In the genomic region with DNA sequence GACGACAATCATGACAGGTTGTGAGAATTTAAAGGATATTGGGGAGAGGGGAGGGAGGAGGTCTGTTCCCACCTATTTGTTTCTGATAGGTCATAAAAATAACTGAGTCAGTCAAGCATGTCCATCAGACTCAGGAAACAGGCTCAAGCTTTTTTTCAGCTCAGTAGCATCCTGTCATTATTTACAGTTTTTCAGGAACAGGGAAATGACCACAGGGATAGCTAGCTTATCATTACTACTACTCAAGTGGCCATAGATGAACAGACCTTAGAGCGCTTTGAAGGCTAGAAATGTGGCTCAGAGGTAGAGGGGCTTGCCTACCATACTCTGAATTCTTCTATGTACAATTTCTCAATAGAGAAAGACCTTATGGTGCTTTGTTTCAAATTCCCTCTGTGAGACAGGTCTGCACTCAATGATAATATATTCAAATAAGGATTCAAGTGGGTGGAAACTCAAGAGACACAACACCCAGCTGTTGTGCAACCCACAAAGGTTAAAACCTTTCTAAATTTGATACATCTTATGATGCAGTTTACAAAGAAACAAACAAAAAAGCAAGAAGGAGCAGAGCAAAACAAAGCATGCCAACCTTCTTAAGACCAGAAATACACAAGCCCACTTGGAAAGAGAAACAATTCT, we compare ENCODE assay signal across 8 mouse cellular contexts. TPM values are rescaled to one million over a fixed set of nuclear protein-coding genes. Genes with fewer than 3 reads are reported as not detected.
DNase-seq lines count a peak whose midpoint lies in the region; ATAC-seq lines count a peak whose summit lies in the region.

No protein-coding gene starts in this region.

- H3K27ac ChIP-seq in kidney, embryonic 15.5 days: peak overlapping the region; percentile 90; the same call in 1 of the 2 replicates
- H3K27ac ChIP-seq in brown adipose tissue, adult 24 weeks (replicated peaks; ENCODE audit: low read depth, low read length): peak overlapping the region; percentile 93
- H3K27ac ChIP-seq in hindbrain, embryonic 16.5 days (ENCODE audit: low read depth, low read length): no peak overlapping the region; the same call in 1 of the 2 replicates
- no peak overlapping the region for H3K27ac ChIP-seq in midbrain, embryonic 14.5 days (replicated peaks; ENCODE audit: low read depth, low read length)

- peaks cover 22% of the 10 kb centered on the region for H3K4me1 ChIP-seq in kidney, embryonic 15.5 days
- H3K4me1 ChIP-seq in brown adipose tissue, adult 24 weeks (ENCODE audit: control insufficient read depth, insufficient read depth, insufficient read length, low read length): peaks cover 14% of the 10 kb centered on the region
- peaks cover 17% of the 10 kb centered on the region for H3K4me1 ChIP-seq in hindbrain, embryonic 16.5 days (ENCODE audit: control insufficient read depth, insufficient read depth, low read depth, low read length)
- H3K4me1 ChIP-seq in midbrain, embryonic 14.5 days (ENCODE audit: control insufficient read depth, insufficient read depth, low read length): peaks cover 11% of the 10 kb centered on the region

- no peak for DNase-seq in kidney, postnatal 36 days
- DNase-seq in midbrain, embryonic 14.5 days: no peak
- DNase-seq in urinary bladder, postnatal 14 days (ENCODE audit: low spot score): no peak
- no peak for DNase-seq in embryo, embryonic 10 days (ENCODE audit: low spot score)

- peak overlapping the region; percentile 72 for H3K4me2 ChIP-seq in kidney, embryonic 15.5 days
- H3K4me2 ChIP-seq in hindbrain, embryonic 16.5 days (ENCODE audit: low read length): peak overlapping the region; percentile 78
- peak overlapping the region; percentile 58 for H3K4me2 ChIP-seq in midbrain, embryonic 14.5 days (ENCODE audit: low read length)

- H3K36me3 ChIP-seq in kidney, embryonic 15.5 days: peaks cover 10% of the 10 kb centered on the region
- H3K36me3 ChIP-seq in hindbrain, embryonic 16.5 days (ENCODE audit: control insufficient read depth, insufficient read depth, low read length): no peaks in the 10 kb centered on the region
- H3K36me3 ChIP-seq in midbrain, embryonic 14.5 days (ENCODE audit: control insufficient read depth, insufficient read depth, low read length): peaks cover 10% of the 10 kb centered on the region

- H3K27me3 ChIP-seq in kidney, embryonic 15.5 days: no peaks in the 10 kb centered on the region
- no peaks in the 10 kb centered on the region for H3K27me3 ChIP-seq in hindbrain, embryonic 16.5 days (replicated peaks; ENCODE audit: control insufficient read depth, insufficient read depth, low read length)
- H3K27me3 ChIP-seq in midbrain, embryonic 14.5 days (ENCODE audit: control insufficient read depth, insufficient read depth, low read length): no peaks in the 10 kb centered on the region

- H3K9me3 ChIP-seq in kidney, embryonic 15.5 days (replicated peaks): no peaks in the 10 kb centered on the region
- 0 out of 2 replicates have a peak, but pooled peaks cover 2% of the 10 kb centered on the region for H3K9me3 ChIP-seq in hindbrain, embryonic 16.5 days (ENCODE audit: control insufficient read depth, low read length)
- H3K9me3 ChIP-seq in midbrain, embryonic 14.5 days (ENCODE audit: control insufficient read depth, low read length): no peaks in the 10 kb centered on the region

- no peak for ATAC-seq in kidney, embryonic 15.5 days (replicated peaks; ENCODE audit: low FRiP score)
- ATAC-seq in hindbrain, embryonic 16.5 days: no peak
- no peak for ATAC-seq in midbrain, embryonic 14.5 days (ENCODE audit: low FRiP score, low TSS enrichment)
- no peak for ATAC-seq in granulocyte monocyte progenitor cell, adult 5-6 weeks (replicated peaks; ENCODE audit: poor library complexity, severe bottlenecking)

- H3K9ac ChIP-seq in kidney, embryonic 15.5 days: peak overlapping the region; percentile 90
- peak overlapping the region; percentile 97 for H3K9ac ChIP-seq in hindbrain, embryonic 16.5 days (ENCODE audit: low read depth, low read length)
- H3K9ac ChIP-seq in midbrain, embryonic 14.5 days (replicated peaks; ENCODE audit: low read length): peak overlapping the region; percentile 95

- 29% methylated on average over 2 of the region's 2 CpGs for whole genome bisulfite sequencing in kidney, embryonic 15.5 days
- 52% methylated on average over 2 of the region's 2 CpGs for WGBS in hindbrain, embryonic 16.5 days
- 53% methylated on average over 2 of the region's 2 CpGs for WGBS in midbrain, embryonic 14.5 days

- peak overlapping the region; percentile 92 for H3K4me3 ChIP-seq in kidney, embryonic 15.5 days (replicated peaks)
- peak overlapping the region; percentile 80 for H3K4me3 ChIP-seq in brown adipose tissue, adult 24 weeks (ENCODE audit: insufficient read depth, low read depth, low read length)
- peak overlapping the region; percentile 94 for H3K4me3 ChIP-seq in hindbrain, embryonic 16.5 days (ENCODE audit: low read length)
- H3K4me3 ChIP-seq in midbrain, embryonic 14.5 days (replicated peaks; ENCODE audit: low read depth, low read length): peak overlapping the region; percentile 93

RNA-seq across cellular contexts. Expression of gene Cebpg, which starts 1.3 kb away (rescaled TPM):
- 37.4 and 41.5 TPM in 2 replicates for polyA plus RNA-seq in kidney, embryonic 15.5 days (2015; fragmentation: Nextera tagmentation; extraction: Ambion mirVana)
- polyA plus RNA-seq in brown adipose tissue, adult 24 weeks (2012; ENCODE audit: insufficient read depth, insufficient read length, missing spikeins): 45.5 and 53.7 TPM in 2 replicates
- polyA plus RNA-seq in hindbrain, embryonic 16.5 days (2015; fragmentation: Nextera tagmentation; extraction: Ambion mirVana): 25.5 and 30.0 TPM in 2 replicates
- 29.6 and 32.0 TPM in 2 replicates for polyA plus RNA-seq in midbrain, embryonic 14.5 days (2014; fragmentation: Nextera tagmentation; extraction: Ambion mirVana)
- total RNA-seq in granulocyte monocyte progenitor cell, adult 5-6 weeks (2014; fragmentation: Nextera tagmentation): 21.3 TPM in 2 replicates
- total RNA-seq in granulocyte monocyte progenitor cell, adult 5-6 weeks (2017): 22.5 and 26.3 TPM in 2 replicates

Comparison
In these comparisons a context has a peak if more than half of its experiments do, and no peak if none do; other contexts are left out.
1. H3K27ac ChIP-seq: peak in kidney, embryonic 15.5 days (single experiment) and brown adipose tissue, adult 24 weeks (single experiment); none in hindbrain, embryonic 16.5 days (single experiment) and midbrain, embryonic 14.5 days (single experiment).
2. Peak in every context shown above with its lines, with median percentiles within 50 percentile points of each other: H3K4me2 ChIP-seq, H3K4me3 ChIP-seq and H3K9ac ChIP-seq.